Mouse (Mus musculus) CH12.LX (cell line): ENCODE measurements around the gene Mpp2. TPM values are rescaled to one million over a fixed set of nuclear protein-coding genes. Genes with fewer than 3 reads are reported as not detected.

Experiments used
- DNase-seq: peaks from one replicate; pipeline ENCODE4 v3.0.0-alpha.2; 2013; ENCODE audit errors: extremely low read depth
- H3K27ac ChIP-seq: 2 replicates; pipeline ENCODE4 v1.5.1; 2012; ENCODE audit warnings: low read depth, mild to moderate bottlenecking, control low read depth, moderate library complexity; ENCODE audit not compliant: insufficient read depth
- H3K27me3 ChIP-seq: replicated peaks from 2 replicates; pipeline ENCODE3; 2012; ENCODE audit warnings: inconsistent platforms
- H3K36me3 ChIP-seq, 2 experiments: replicated peaks in 1 of 2; 2 replicates each; pipeline versions ENCODE3 to v1.6.1; 2012; ENCODE audit warnings: inconsistent platforms in 1 of 2, low read length in 1 of 2, mild to moderate bottlenecking in 1 of 2, mixed read lengths in 1 of 2, moderate library complexity in 1 of 2; ENCODE audit not compliant: control insufficient read depth in 1 of 2, insufficient read depth in 1 of 2
- H3K4me1 ChIP-seq, 2 experiments: 2 replicates each; pipeline ENCODE4 v1.6.1; 2012; ENCODE audit warnings: inconsistent platforms in 1 of 2, moderate library complexity in 1 of 2; ENCODE audit not compliant: insufficient read depth in 2 of 2, control insufficient read depth in 1 of 2
- H3K4me2 ChIP-seq: 2 replicates; pipeline ENCODE4 v1.6.1; 2012; ENCODE audit warnings: low read depth, mild to moderate bottlenecking, control low read depth; ENCODE audit not compliant: poor library complexity, insufficient read depth, severe bottlenecking
- H3K4me3 ChIP-seq, 3 experiments: fragments of 150-350 bp in 1 of 3; sonication (generic) in 1 of 3; replicated peaks in 1 of 3; 2 replicates each; pipeline versions ENCODE3 to v1.5.1; 2011 to 2012; ENCODE audit warnings: low read depth in 2 of 3, low read length in 2 of 3, mild to moderate bottlenecking in 2 of 3, moderate library complexity in 2 of 3, control low read depth in 1 of 3, improper control_type of control experiment in 1 of 3, inconsistent platforms in 1 of 3, mixed read lengths in 1 of 3; ENCODE audit not compliant: poor library complexity in 1 of 3
- H3K79me2 ChIP-seq: replicated peaks from 2 replicates; pipeline ENCODE4 v1.6.1; 2012; ENCODE audit warnings: mild to moderate bottlenecking, moderate library complexity; ENCODE audit not compliant: control insufficient read depth, poor library complexity, insufficient read depth, severe bottlenecking; ENCODE audit errors: extremely low read depth
- H3K9ac ChIP-seq: 2 replicates; pipeline ENCODE4 v1.6.1; 2012; ENCODE audit warnings: low read depth, mild to moderate bottlenecking, control low read depth, moderate library complexity; ENCODE audit not compliant: insufficient read depth
- H3K9me3 ChIP-seq: replicated peaks from 2 replicates; pipeline ENCODE3; 2012; ENCODE audit warnings: low read length, inconsistent platforms, mixed read lengths
- CHD1 ChIP-seq: IDR thresholded peaks from 2 replicates; pipeline ENCODE4 v1.6.1; 2012; ENCODE audit warnings: low read depth, low read length, improper control_type of control experiment, inconsistent platforms
- CHD2 ChIP-seq: IDR thresholded peaks from 2 replicates; pipeline ENCODE4 v1.6.1; 2011; ENCODE audit warnings: low read length, improper control_type of control experiment
- CTCF ChIP-seq, 2 experiments: IDR thresholded peaks in 1 of 2; conservative IDR thresholded peaks in 1 of 2; 2 replicates each; pipeline ENCODE4 v1.5.1; 2011 to 2012; ENCODE audit warnings: low read depth in 2 of 2, low read length in 2 of 2, improper control_type of control experiment in 1 of 2, inconsistent platforms in 1 of 2, mild to moderate bottlenecking in 1 of 2, moderate library complexity in 1 of 2
- ETS1 ChIP-seq: conservative IDR thresholded peaks from 2 replicates; pipeline ENCODE4 v1.6.1; 2012; ENCODE audit warnings: low read depth, mild to moderate bottlenecking, inconsistent platforms, low read length, improper control_type of control experiment, moderate library complexity
- GABPA ChIP-seq: IDR thresholded peaks from 2 replicates; pipeline ENCODE4 v1.6.1; 2012; ENCODE audit warnings: low read depth, low read length, improper control_type of control experiment, inconsistent platforms; ENCODE audit not compliant: insufficient replicate concordance
- HCFC1 ChIP-seq: IDR thresholded peaks from 2 replicates; pipeline ENCODE4 v1.6.1; 2012; ENCODE audit warnings: low read depth, mild to moderate bottlenecking, inconsistent platforms, low read length, improper control_type of control experiment
- JUND ChIP-seq: conservative IDR thresholded peaks from 2 replicates; pipeline ENCODE4 v1.6.1; 2011; ENCODE audit warnings: low read depth, low read length, improper control_type of control experiment
- MAFK ChIP-seq: IDR thresholded peaks from 2 replicates; pipeline ENCODE4 v1.6.1; 2011; ENCODE audit warnings: low read length, improper control_type of control experiment; ENCODE audit not compliant: insufficient replicate concordance
- NELFE ChIP-seq: IDR thresholded peaks from 2 replicates; pipeline ENCODE4 v1.6.1; 2011; ENCODE audit warnings: low read depth, low read length, improper control_type of control experiment
- NRF1 ChIP-seq: IDR thresholded peaks from 2 replicates; pipeline ENCODE4 v1.6.1; 2014; ENCODE audit warnings: low read depth, mild to moderate bottlenecking, inconsistent platforms, low read length, improper control_type of control experiment, moderate library complexity
- PAX5 ChIP-seq: IDR thresholded peaks from 2 replicates; pipeline ENCODE4 v1.6.1; 2012; ENCODE audit warnings: low read length, inconsistent platforms, mixed read lengths
- POLR2A ChIP-seq: IDR thresholded peaks from 2 replicates; pipeline ENCODE4 v1.6.1; 2011; ENCODE audit warnings: low read depth, mild to moderate bottlenecking, improper control_type of control experiment, low read length
- POLR2AphosphoS2 ChIP-seq: IDR thresholded peaks from 2 replicates; pipeline ENCODE4 v1.6.1; 2011; ENCODE audit warnings: low read depth, low read length, improper control_type of control experiment
- RCOR1 ChIP-seq: conservative IDR thresholded peaks from 2 replicates; pipeline ENCODE4 v1.6.1; 2012; ENCODE audit warnings: low read depth, mild to moderate bottlenecking, inconsistent platforms, low read length, improper control_type of control experiment
- SIN3A ChIP-seq: IDR thresholded peaks from 2 replicates; pipeline ENCODE4 v1.6.1; 2012; ENCODE audit warnings: low read length, improper control_type of control experiment, inconsistent platforms
- TCF12 ChIP-seq: IDR thresholded peaks from 2 replicates; pipeline ENCODE4 v1.6.1; 2014; ENCODE audit warnings: low read depth, mild to moderate bottlenecking, inconsistent platforms, low read length, improper control_type of control experiment
- ZC3H11A ChIP-seq: IDR thresholded peaks from 2 replicates; pipeline ENCODE4 v1.6.1; 2012; ENCODE audit warnings: low read depth, mild to moderate bottlenecking, inconsistent platforms, low read length, improper control_type of control experiment
- ZMIZ1 ChIP-seq: IDR thresholded peaks from 2 replicates; pipeline ENCODE4 v1.6.1; 2012; ENCODE audit warnings: low read depth, mild to moderate bottlenecking, inconsistent platforms, low read length, improper control_type of control experiment
- ZNF384 ChIP-seq: IDR thresholded peaks from 2 replicates; pipeline ENCODE4 v1.6.1; 2012; ENCODE audit warnings: low read depth, low read length, improper control_type of control experiment, inconsistent platforms
- dilution Hi-C: fragments of 300-500 bp; cut with MboI; formaldehyde crosslinking; loops from 2 replicates; pipeline ENCODE4 v1.14.3; 2020; ENCODE audit warnings: low sequenced_read_pairs; ENCODE audit not compliant: extremely low pct_unique_long_range_greater_than_20kb, extremely low pct_ligation_motif_present
- in situ Hi-C: fragments of 300-500 bp; cut with MboI; formaldehyde crosslinking; loops from 3 replicates; pipeline ENCODE4 v1.14.3; 2019; ENCODE audit warnings: low sequenced_read_pairs, low pct_ligation_motif_present, low pct_unique_long_range_greater_than_20kb, mixed read lengths
- polyA plus RNA-seq: library from polyadenylated mRNA; unstranded; fragments of >175 nt; gene quantifications from 2 replicates; pipeline ENCODE4 v1.2.1, GENCODE M21; 2012; ENCODE audit warnings: low read depth; ENCODE audit not compliant: insufficient read length
- total RNA-seq, 2 experiments: library from RNA; depleted of rRNA; stranded (reverse); fragments of 300-350 nt in 1 of 2; fragments of >200 nt in 1 of 2; gene quantifications; 2 replicates each; pipeline ENCODE4 v1.2.3; 2012 to 2014

Mpp2 gene
- total and polyA plus RNA-seq, 3 experiments: 0.35 to 3.1 (median 0.83) TPM

- no peak for TF ChIP-seq ZC3H11A
- no peak for TF ChIP-seq CHD2
- peak; percentile 50; the same call in 1 of the 2 replicates for TF ChIP-seq TCF12
- TF ChIP-seq NRF1: no peak
- no peak for TF ChIP-seq PAX5
- TF ChIP-seq MAFK: no peak
Observed at GRCm38 (mm10) chr11:102111576-102111975, 23.3 kb upstream of the Mpp2 start (continued).

DNA sequence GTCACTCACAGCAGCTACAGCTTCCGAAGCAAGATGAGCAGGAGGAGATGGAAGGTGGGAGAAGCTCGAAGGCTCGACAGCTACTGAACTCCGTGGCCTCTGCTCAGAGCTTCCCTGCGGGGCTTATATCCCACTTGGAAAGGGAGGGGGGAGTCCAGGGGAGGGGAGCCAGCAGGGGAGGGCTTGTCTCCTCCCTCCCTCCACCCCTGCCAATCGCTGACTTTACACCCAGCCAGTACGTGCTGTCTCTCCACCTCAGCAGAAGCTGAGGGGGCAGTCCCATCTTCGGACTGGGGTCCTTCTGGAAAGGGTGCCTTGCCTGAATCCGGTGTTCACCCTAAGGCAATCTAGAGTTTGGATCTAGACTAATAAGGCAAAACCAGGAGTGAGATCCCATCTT is 19.4 kb upstream of the Mpp2 start, which contains the start of gene Pyy:
TSS of gene Pyy (minus strand) at position 101 of the 400 bp plus-strand sequence.
- no peak within 1 kb of the TSS for H3K4me2 ChIP-seq
- H3K79me2 ChIP-seq: no peaks in the 10 kb centered on the region
- peaks cover 11 to 13% of the 10 kb centered on the region in 2 experiments; a peak in 3 of 4 replicates for H3K4me1 ChIP-seq
- peaks cover 90% of the 10 kb centered on the region for H3K27me3 ChIP-seq
- in situ Hi-C loops: no loop called here
- dilution Hi-C loops: no loop called here
- H3K9me3 ChIP-seq: no peaks in the 10 kb centered on the region
- no peak within 1 kb of the TSS for H3K27ac ChIP-seq
- no peak within 1 kb of the TSS for H3K4me3 ChIP-seq
- no peaks in the 10 kb centered on the region for H3K36me3 ChIP-seq
- DNase-seq: no peak
- H3K9ac ChIP-seq: no peak within 1 kb of the TSS
- TF ChIP-seq ETS1: no peak
- TF ChIP-seq POLR2A: no peak
- no peak for TF ChIP-seq CHD1
- no peak for TF ChIP-seq JUND
- no peak for TF ChIP-seq PAX5
- no peak for TF ChIP-seq NELFE
- TF ChIP-seq ZNF384: no peak
- no peak for TF ChIP-seq RCOR1
- no peak for TF ChIP-seq GABPA
- TF ChIP-seq HCFC1: no peak
- TF ChIP-seq ZMIZ1: no peak
- TF ChIP-seq POLR2AphosphoS2: no peak

DNA sequence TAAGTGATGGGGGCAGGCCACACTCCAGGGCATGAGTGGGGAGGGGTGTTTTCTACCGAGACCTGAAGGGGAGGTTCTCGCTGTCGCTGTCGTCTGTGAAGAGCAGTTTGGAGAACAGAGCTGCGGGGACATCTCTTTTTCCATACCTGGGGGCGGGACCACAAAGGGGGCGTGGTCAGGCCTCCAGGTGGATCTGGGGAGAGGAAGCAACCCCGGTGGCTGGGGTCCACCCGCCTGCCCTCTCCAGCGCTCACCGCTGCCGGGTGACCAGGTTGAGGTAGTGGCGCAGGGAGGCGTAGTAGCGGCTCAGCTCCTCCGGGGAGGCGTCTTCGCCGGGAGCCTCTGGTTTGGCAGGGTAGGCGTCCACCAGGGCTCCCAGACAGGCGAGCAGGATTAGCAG is 18.6 kb upstream of the Mpp2 start:
- Histone ChIP-seq H3K4me1 (peaks cover 11 to 19% of the 10 kb centered on the region in 2 experiments), H3K4me3 (no peak overlapping the region), H3K79me2 (no peaks in the 10 kb centered on the region), H3K9ac (no peak overlapping the region), H3K4me2 (no peak overlapping the region), H3K9me3 (no peaks in the 10 kb centered on the region), H3K36me3 (no peaks in the 10 kb centered on the region), H3K27me3 (peaks cover 93% of the 10 kb centered on the region), H3K27ac (no peak overlapping the region)
- no peak for TF ChIP-seq CHD2
- no peak for TF ChIP-seq CTCF (conservative IDR thresholded peaks at IDR 0.05 in 1 of 2, IDR thresholded peaks at IDR 0.05 in 1 of 2; ENCODE audit: low read depth in 2 of 2, low read length in 2 of 2)
- no peak for TF ChIP-seq SIN3A
- TF ChIP-seq ZC3H11A: no peak
- TF ChIP-seq TCF12: no peak
- TF ChIP-seq NRF1: no peak
- dilution Hi-C loops (no loop called here), in situ Hi-C loops (no loop called here)
- DNase-seq: no peak
